Mouse (Mus musculus) retina, postnatal 1 day (tissue): ENCODE data around the gene Sfr1.
A peak's percentile ranks its signal among the peaks of the same experiment; 100 is the strongest.

ENCODE experiments used
- DNase-seq: peaks from one replicate; pipeline ENCODE4 v3.0.0-alpha.2; 2012

The Sfr1 gene

DNA sequence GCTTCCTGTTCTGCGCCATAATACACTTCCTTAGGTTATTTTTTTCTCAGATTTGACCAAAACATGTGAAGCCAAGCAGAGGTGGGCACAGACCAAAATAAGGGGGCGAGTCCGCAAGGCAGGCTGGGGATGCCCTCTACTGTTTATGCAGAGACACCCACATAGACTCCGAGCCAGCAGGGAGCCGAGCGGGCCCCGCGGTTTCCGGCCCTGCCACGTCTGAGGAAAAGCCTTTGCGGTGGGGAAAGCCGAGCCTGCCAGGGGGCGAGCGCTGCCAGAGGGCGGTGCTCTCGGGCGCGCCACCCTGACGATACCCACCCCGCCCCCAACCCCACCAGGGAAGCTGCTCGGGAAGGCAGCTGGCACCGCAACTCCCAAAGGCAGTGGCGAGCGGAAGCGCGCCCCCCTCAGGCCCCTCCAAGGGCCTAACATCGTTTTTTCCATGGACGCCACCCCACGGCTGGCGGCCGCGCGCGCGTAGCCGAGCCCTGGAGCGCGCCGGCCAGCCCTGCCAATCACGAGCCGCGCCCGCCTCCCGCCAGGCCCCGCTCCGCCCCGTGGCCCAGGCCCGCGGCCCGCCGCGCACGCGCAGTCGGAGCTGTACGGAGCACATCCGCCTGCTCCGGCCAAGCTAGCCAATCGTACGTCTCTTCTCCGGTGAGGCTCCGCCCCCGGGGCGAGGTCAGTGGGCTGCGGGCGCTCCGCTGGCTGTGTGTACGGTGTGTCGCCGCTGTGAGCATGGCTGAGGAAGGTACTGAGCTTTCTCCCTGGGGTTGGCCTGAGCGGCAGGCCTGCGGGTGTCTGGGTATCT lies at the start of gene Sfr1:
Gene Sfr1 (plus strand): TSS at position 612 of the 811 bp plus-strand sequence.
- DNase-seq = peak; percentile 99

DNA sequence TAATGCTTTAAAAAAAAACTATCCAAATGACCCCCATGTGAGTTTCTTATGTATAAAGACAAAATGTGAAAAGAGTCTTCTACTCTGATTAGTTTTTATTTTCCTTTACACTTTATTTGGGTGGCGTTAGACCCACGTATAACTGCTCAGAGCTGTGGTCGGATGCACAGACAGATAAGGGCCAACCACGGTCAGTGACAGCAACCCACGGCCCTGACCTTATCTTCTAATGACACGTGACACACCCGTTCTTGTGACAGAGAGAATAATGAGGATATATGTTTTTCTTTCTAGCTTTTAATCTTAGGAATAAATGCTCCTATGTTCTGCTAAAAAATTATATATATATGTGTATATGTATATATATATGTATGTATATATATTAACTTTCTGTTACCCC lies 41.9 kb upstream of the Sfr1 start:
- DNase-seq = no peak

DNA sequence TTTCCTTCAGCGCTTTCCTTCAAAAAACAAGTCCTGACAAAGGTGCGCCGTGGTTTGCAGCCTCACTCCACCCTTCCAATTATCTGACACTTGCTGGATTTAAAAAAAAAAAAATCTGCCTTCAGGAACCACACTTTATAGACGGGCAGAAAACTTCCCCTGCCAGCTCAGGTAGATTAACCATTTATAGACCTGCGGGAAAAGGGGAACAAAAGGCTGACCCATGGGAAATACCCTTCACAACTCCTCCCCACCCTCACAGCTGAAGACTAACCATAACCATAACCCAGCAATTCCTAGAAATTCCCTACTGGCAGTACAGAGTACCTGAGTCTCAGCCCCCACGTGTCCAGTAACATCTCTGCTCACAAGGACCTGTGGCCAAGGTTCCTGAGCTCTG lies 39.5 kb upstream of the Sfr1 start, which contains the start of gene Col17a1:
Gene Col17a1 (minus strand): TSS at position 101 of the 400 bp plus-strand sequence.
- DNase-seq = no peak

DNA sequence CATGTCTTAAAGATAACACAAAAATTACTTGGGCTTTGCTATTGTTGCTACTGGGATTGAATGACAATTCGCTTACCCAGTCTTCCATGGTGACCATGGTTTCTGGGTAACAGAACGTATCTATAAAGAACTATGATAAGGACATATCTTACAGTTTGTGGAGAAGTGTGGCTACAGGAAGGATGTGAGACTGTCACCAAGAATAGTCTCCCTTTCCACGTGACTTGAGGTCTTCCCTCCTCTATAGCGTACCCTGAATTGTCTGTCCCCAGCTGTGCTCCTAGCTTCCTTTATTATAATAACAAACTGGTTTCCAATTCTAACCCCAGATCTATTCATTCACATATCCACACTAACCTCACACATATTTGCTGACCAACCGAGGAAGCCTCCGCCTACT lies 35.8 kb upstream of the Sfr1 start:
- no peak for DNase-seq

DNA sequence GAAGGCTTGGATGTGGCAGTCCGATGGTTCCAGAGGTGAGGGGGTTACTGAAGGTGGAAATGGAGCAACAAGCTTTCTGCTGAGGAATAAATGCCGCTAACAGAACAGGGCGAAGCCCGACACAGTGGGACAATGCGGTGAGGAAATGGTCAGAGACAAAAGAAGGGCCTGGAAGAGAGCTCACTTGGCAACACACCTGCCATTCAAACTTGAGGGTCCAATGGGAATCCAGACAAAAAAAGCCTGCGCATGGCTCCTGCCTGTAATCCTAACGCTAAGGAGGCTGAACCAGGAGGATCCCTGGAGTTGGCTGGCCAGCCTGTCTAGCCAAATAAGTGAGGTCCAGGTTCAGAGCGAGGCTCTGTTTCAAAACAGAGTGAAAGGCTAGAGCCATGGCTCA lies 35.1 kb upstream of the Sfr1 start:
- DNase-seq = no peak

DNA sequence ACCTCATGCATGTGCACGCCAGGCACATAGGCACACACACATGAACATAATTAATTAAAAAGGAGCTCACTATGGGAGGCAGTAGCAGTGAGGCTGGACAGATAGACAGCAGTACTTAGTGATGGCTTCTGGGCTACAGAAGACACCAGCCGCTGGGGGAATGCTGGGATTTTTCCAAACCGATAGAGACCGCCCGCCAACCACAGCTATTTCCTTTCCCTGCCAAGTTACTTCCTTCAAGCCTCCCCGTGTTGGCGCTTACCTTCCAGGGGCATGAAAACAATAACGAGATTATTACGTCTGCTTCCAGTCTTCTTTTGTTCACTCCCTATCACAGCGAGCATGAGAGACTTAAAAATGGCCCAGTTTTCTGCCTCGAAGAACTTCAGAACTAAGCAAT lies 34.4 kb upstream of the Sfr1 start:
- DNase-seq = no peak

DNA sequence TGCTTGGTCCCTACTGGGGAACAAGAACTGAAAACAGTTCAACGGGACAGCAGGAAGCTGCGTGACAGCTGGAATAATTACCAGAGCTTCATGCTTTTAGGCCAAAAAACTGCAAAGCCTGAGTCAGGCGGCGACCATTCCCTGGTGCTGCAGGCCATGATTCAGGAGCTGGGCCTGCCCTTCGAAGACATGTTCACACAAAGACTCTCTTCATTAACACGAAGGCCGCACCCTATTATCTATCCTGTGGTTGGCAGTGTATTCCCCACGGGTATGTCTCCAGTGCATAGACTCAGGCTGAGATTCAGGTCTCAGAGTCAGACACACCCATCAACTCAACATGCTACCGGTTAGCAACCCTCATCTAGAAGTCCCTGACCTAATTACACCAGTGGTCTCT lies 33.2 kb upstream of the Sfr1 start:
- DNase-seq = no peak

DNA sequence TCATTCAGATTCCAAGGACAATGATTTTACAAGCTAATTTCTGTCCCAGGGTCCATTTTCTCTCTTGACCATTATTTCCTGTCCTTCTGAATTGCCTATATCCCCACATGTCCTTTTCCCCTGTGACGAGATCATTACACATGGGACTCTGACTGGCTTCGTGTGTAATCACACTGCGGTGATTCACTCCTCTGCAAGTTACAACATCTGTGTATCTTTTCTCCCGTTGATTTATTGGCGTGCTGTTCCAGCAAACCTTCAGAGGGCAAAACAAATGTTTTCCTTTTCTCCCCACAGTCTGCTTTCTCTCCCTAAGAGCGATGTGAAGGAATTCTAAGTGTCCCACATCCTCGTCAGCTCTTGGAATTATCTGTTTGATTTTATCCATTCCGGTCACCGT lies 31.7 kb upstream of the Sfr1 start:
- DNase-seq = no peak

DNA sequence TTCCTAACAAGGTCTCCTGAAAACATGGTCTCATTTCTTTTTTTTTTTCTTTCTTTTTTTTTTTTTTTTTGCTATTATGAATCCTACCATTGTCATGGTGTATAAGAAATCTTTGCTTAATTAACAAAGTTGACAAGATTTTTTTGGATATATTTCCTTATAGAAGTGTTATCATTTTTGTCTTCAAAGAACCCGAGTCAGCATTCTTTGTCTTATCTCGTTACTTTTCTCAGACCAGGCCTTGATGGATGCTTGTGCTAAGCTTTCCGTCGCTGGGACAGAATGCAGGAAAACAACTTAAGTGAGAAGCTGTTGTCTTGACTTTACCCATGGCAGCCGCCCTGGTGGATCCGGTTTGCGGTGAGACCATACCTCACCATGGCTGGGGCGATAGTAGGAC lies 31.0 kb upstream of the Sfr1 start:
- no peak for DNase-seq

DNA sequence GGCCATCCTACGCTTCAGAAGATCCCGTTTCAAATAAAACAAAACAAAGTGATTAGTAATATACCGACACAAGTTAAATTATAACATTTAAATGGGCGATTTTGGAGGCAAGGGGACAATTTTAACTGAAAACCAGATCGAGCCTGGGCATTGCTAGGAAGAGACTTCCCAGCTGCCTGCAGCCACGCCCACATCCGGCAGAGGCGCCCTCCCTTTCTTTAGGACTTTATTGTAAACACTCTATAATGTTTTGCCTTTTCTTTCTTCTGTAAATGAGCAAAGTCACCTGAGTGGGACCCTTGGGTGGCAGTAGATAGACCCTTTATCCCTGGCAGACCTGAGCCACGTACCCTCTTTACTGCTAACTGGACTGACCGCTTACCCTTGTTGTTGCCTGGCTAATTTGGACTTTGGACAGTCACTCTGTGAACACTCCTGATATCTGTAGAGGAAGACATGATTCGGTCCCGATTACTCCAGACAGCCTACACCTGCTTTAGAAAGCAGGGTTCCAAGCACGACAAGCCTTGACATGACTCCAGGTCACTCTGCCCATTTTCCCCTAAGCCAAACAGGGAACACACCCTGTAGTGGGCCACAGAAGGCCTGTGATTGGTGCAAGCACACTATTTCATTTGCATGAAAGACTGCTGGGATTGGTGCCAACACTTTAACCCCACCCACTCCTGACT lies 26.3 kb upstream of the Sfr1 start:
- no peak for DNase-seq

DNA sequence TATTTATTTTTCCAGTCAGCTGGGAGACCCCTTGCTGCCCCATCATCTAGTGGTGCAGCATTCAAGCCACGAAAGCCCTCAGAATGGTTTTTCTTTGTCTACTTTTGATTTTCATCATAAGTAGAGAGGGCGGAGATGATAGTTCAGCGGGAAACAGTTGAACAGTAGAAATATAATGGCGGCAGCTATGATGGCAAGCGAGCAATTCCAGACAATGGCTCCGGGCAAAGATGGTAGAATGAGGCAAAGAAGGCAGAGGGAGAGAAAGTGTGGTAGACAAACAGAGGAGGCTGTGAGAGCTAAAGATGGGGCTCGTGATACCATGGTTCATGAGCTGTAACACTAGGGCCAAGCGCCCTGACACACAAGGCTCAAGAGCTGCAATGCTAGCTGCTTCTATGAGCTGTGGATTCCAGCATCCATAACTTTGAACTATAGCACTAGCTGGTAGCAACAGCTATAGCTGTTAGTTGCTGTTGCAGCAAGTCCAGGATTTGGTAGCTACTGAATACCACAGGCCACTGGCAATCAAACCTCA lies 25.6 kb upstream of the Sfr1 start:
- no peak for DNase-seq

DNA sequence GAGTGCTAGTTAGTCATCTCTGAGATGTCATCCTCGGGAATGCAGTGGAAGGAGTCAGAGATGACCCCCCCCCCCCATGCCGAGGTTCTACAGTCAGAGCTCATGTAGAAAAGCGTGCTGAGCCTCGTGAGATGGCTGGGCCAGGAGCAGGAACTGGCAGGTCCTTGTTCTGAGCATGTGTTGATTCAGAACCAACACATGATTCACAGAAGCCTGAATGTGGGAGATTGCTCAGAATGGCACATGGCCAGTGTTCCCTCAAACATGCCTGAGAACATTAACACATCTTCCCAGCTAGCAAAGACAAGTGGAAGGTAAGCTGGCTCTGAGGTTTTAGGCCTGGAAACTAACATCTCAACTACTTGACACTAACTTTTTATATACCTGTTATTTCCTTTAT lies 21.1 kb upstream of the Sfr1 start:
- DNase-seq = no peak

DNA sequence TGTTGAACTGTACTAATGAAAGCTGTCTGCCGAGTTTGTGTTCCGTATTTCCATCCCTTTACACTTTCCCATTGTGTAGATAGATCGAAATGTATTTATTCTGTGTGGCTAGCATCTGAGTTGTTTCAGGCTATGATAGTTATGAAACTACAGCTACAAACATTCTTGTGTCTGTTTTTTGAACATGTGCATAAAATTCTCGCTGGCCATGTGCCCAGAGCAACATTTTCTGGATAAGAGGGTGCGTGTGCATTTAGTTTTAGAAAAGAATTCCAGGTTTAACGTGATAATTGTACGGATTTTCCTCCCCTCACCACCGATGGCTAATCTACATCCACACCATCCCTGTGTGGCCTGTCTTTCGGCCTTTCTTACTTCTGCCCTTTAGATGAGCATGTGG lies 18.0 kb upstream of the Sfr1 start:
- DNase-seq = no peak

DNA sequence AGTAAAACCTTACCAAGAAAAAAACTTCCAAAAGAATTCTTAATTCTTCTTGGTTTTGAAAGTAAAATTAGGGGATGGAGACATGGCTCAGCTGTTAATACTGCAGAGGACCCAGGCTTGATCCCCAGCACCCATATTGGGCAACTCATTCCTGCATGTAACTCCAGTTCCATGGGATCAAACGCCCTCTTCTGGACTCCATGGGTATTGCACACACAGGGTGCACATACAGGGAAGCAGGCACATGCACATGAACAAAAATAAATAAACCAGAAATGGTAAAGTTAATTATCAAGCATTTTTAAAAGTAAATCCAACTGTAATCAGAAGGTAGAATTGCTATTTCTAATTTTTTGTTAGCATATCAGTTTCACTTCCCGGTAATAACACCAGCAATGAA lies 15.3 kb upstream of the Sfr1 start:
- no peak for DNase-seq

DNA sequence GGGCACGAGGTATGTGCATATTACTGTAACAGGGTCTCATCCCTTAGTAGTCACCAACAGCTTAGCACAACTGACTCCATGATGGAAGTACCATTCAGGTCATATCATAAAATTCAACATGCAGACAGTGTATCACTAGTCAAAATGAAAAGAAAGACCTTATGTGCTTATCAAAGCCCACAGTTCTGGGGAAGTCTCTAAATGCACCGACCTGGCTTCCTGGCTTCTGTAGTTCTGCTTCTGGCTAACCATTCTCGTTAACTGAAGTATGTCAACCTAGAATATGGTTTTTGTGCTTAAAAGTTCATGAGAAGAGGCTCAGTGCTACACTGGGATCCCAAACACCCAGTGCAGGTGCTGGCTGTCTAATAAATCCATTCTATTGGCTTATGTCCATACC lies 12.3 kb upstream of the Sfr1 start:
- DNase-seq = no peak

DNA sequence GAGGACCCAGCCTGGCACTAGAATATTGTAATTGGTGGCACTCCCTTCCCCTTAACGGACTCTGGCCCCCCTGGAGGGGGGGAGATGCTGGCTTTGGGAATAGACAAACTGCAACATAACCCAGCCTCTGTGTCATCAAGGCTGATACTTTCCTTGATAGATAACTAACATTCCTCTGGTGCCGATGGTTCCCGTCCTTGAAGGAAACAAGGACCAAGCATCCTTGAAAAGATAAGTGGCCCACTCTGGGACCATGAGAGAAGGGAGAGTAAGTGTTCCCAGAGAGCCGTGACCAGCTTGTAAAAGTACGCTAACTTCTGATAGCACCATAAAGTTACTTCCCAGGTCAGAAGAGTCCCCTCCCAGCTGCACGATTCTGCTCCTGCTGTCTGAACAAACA lies 9.0 kb upstream of the Sfr1 start:
- no peak for DNase-seq

DNA sequence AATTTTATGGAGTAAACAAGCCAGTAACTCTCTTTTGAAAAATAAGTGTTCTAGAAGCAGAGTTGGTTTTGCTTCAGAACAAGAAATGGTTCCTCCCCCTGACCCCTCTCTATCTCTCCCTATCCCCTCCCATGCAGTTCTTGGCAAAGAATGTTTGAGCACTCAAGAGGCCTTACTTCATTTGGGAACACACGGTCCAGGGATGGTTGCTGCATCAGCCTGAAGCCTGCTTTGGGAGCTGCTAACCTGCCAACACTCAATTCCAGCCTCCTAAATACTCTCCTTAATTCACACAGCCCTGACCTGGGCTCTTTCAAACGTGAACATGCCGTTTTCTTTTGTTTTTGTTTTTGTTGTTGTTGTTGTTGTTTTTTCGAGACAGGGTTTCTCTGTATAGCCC lies 6.6 kb upstream of the Sfr1 start:
- no peak for DNase-seq

DNA sequence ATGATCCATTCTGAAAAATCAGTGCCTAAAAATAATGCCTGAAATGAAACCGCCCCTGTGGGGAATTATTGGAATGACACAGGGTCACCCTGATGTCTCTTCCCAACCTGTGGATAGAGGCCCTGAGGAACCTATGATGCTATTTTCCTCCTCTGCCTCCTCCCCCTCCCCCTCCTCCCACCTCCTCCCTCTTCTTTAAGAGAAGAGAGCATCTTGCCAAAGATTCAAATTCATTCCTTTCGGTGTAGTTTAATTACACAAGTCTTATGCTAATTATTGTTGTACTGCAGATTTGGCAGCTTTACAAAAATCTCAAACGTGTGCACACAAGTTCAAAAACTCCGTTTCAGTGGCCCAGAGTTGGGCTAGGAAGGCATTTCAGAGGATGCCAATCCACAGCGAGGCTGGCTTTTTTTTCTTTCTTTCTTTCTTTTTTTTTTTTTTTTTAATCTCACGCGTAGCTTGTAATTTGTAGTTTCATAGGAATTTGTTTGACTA lies 5.8 kb upstream of the Sfr1 start:
- no peak for DNase-seq

DNA sequence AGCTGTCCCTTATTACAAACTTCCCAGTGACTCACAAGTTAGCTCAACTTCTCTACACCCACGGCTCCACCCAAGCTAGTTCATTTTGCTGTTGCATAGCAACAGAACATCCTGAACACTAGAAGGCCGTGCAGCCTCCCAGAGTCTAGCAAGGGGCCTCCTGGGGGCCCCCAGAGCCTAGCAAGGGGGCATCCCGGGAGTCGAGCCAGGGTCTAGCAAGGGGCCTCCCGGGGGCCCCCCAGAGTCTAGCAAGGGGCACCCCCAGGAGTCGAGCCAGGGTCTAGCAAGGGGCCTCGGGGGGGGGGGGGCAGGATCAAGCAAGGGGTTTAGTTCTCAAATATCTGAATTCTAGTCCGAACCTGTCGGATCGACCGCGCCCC lies 801 bp upstream of the Sfr1 start:
- DNase-seq = peak; percentile 94

DNA sequence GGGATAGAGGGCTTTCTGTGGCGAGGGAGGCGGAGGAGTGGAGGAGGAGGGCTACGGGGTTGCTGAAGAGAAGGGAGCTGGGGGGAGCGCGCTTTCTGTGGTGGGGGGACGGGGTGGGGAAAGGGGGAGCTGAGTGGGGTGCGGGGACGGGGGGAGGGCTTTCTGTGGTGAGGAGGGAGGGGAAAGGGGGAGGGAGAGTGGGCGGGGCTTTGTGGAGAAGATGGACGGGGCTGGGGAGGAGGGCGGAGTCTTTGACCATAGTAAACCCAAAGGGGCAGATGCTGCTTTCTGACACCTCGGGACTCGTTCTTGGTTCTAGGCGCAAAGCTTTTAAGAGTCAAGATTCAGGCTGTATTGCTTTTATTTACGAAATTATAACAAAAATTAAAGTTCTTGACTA lies 449 bp downstream of the Sfr1 start:
- peak; percentile 86 for DNase-seq

DNA sequence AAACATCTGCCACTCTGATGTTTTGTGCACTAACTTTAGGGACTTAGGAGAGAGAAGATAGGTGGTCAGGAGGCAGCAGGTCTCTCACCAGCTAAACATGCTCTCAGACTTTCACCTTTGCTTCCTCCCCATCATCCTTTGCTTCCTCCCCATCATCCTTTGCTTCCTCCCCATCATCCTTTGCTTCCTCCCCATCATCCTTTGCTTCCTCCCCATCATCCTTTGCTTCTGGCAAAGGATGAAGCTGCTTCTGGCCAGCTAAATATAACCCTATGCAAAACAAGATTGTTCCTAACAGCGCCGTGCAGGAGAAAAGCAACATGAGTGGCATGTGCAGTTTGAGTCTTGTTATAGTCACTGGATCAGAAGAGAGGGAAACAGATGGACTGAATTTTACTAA lies 15.6 kb downstream of the Sfr1 start:
- no peak for DNase-seq

DNA sequence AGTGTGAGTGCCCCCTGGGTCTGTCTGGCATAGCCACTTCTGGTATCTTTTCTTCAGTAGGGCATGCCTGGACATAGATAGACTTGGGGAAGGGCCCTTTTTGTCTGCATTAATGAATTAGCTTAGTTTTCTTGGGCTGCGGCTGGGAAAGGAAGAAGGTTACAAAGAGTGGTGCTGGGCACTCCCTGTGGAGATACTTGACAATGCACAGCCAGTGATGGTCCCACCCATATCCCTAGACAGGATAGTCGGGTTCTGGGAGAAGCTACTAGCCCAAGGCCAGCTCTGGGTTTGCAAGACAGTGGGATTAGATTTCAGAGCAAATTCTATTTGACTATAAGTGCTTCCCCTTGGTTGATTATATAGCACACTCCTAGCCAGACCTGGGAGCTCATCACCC lies 17.5 kb downstream of the Sfr1 start:
- DNase-seq = peak; percentile 17

DNA sequence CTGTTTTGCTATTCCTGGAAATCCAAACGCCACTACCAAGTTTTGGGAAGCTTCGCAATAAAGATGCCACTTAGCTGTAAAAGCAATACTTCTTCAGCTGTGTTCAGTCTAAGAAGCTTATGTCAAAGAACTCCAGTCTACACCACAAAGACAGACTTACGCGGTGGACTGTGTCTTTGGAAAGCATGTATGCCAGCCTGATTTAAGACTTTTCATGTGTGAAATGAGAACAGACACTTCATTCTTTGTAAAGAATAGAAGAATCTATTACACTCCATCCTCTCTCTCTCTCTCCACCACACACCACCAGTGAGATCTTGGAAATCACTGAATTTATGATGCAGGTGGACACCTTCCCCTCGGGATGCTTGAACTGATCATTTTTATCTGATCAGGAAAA lies 18.9 kb downstream of the Sfr1 start:
- peak; percentile 48 for DNase-seq

DNA sequence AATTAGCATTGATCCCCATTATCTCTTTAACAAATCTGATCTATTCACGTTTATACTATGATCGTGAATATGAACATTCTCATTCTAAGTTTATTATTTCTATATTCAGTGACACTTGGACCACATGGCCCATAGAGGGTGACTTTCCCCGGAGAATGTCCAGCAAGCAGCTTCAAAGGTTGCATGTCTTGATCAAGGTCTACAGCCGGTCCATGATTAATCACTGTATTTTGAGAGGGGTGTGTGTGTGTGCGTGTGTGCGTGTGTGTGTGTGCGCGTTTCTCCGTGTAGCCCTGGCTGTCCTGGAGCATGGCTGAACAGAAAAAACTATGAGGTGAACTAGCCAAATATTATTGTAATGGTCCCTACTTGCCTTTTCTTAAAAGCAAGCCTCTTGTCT lies 21.0 kb downstream of the Sfr1 start:
- no peak for DNase-seq
